Mouse (Mus musculus) brain, embryonic 14.5 days (tissue): ENCODE results near the gene Aurka. TPM values are rescaled to one million over a fixed set of nuclear protein-coding genes. Genes with fewer than 3 reads are reported as not detected.

Experiments
- DNase-seq: peaks from one replicate; pipeline ENCODE4 v3.0.0-alpha.2; 2011; ENCODE audit warnings: low read depth
- CTCF ChIP-seq: fragments of 200-500 bp; IDR thresholded peaks from 2 replicates; pipeline ENCODE4 v1.5.1; 2012; ENCODE audit warnings: inconsistent platforms, mild to moderate bottlenecking, moderate library complexity, borderline replicate concordance; ENCODE audit not compliant: insufficient read depth, insufficient read length; ENCODE audit errors: extremely low read depth
- POLR2A ChIP-seq: fragments of 200-500 bp; IDR thresholded peaks from 2 replicates; pipeline ENCODE4 v1.6.1; 2012; ENCODE audit warnings: mild to moderate bottlenecking, inconsistent platforms, borderline replicate concordance; ENCODE audit not compliant: poor library complexity, insufficient read depth, insufficient read length, severe bottlenecking; ENCODE audit errors: extremely low read depth
- polyA plus RNA-seq: library from polyadenylated mRNA; depleted of rRNA; stranded (reverse); fragments of >200 nt; gene quantifications from 2 replicates; pipeline ENCODE4 v1.2.3, GENCODE M21; 2012; rRNA removed

Aurka gene
- polyA plus RNA-seq, 1 experiment = 20.4 TPM

- TF ChIP-seq POLR2A (peak; percentile 74), CTCF (no peak)
Observed at GRCm38 (mm10) chr2:172345258-172345738, 25.0 kb downstream of the Aurka start, which contains the start of gene Fam210b. Gene Fam210b, plus strand, starts transcription at chr2:172345565.

GRCm38 (mm10) chr2:172344669-172345068 lies 25.7 kb downstream of the Aurka start:
- DNase-seq = no peak
- TF ChIP-seq CTCF (no peak), POLR2A (no peak)

More at GRCm38 (mm10) chr2:172345258-172345738, 25.0 kb downstream of the Aurka start, which contains the start of gene Fam210b:
- peak; percentile 99 for DNase-seq

- TF ChIP-seq CTCF (no peak), POLR2A (no peak)
- peak; percentile 34 for DNase-seq
Observed at GRCm38 (mm10) chr2:172343751-172344150, 26.6 kb downstream of the Aurka start.

GRCm38 (mm10) chr2:172341606-172342005 lies 28.7 kb downstream of the Aurka start:
- DNase-seq = peak; percentile 61
- no peak for TF ChIP-seq CTCF
- no peak for TF ChIP-seq POLR2A

- DNase-seq = peak; percentile 77
Observed at GRCm38 (mm10) chr2:172340936-172341335, 29.4 kb downstream of the Aurka start.

DNA sequence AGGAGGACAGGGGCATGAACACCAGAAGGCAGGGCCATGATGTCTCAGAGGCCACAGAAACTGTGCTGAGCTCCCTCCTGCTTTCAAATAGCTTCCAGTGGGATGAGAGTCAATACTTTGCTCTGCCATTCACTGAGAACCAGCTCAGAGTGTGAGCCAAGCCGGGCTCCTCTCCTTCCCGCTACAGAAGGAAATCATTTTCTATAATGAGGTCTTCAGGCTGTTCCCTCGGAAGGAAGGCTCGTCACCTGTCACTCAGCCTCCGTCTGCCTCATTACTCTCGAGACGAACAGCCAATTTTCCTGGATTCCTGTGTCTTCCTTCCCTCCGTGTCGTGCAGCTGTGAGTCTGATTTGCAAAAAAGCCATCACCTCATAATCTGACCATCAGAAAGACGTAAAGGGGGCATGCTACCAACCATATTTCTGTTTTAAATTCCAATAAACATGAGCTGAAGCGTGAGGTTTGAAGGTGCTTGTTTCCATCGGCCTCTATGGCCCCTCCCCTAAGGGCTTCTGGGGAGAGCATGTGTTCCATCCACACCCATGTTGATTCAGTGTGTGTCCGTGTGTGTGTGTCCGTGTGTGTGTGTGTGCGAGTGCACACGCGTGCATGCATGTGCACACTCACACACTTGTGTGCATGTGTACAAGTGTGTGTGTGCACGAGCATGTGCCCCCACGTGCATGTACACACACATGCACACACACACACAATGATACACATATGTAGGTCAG lies 32.0 kb downstream of the Aurka start:
- TF ChIP-seq CTCF = no peak
- no peak for TF ChIP-seq POLR2A
- peak; percentile 86 for DNase-seq

More at GRCm38 (mm10) chr2:172340936-172341335, 29.4 kb downstream of the Aurka start:
- TF ChIP-seq CTCF = no peak
- no peak for TF ChIP-seq POLR2A

- peak; percentile 97 for TF ChIP-seq CTCF
- TF ChIP-seq POLR2A = no peak
- peak; percentile 90 for DNase-seq
Observed at GRCm38 (mm10) chr2:172329179-172329578, 41.2 kb downstream of the Aurka start.

GRCm38 (mm10) chr2:172328248-172328647 lies 42.1 kb downstream of the Aurka start:
- DNase-seq = no peak
- TF ChIP-seq POLR2A (no peak), CTCF (peak; percentile 5; the same call in 1 of the 2 replicates)

DNA sequence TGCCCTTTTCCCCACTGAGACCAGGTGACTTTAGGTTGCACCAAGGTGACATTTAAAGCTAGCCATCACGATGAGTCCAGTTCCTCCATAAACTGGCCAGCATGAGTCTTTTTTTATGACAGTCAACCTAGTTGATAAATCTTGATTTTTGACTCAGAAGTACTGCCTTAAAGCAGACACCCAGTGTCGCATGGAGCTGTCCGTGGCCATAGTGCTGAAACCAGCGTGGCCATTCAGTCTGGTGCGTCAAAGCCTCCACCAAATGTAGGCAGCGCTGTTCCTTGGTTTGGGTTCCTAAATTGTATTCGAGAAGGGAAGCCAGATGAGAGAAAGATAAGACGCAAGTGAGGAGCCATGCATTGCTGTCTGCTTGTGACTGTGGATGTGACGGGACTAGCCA lies 49.5 kb downstream of the Aurka start:
- TF ChIP-seq CTCF (no peak), POLR2A (no peak)
- peak; percentile 64 for DNase-seq

GRCm38 (mm10) chr2:172311731-172312130 lies 58.6 kb downstream of the Aurka start:
- TF ChIP-seq POLR2A = no peak
- TF ChIP-seq CTCF = no peak

GRCm38 (mm10) chr2:172306544-172306943 lies 63.8 kb downstream of the Aurka start:
- TF ChIP-seq CTCF (no peak), POLR2A (no peak)
- no peak for DNase-seq

More at GRCm38 (mm10) chr2:172311731-172312130, 58.6 kb downstream of the Aurka start:
- no peak for DNase-seq

Other genes with a start within 250 kb of the Aurka start
- gene Mc3r, start 122.0 kb downstream of the Aurka start, polyA plus RNA-seq = 0.29 and 0.39 TPM in 2 replicates
- gene Fam210b, start 25.0 kb downstream of the Aurka start, polyA plus RNA-seq = 21.6 and 29.5 TPM in 2 replicates
- 43.2 and 46.1 TPM in 2 replicates for gene Cstf1, start 146 bp upstream of the Aurka start, polyA plus RNA-seq
- 0.06 and 0.11 TPM in 2 replicates for gene Cass4, start 23.3 kb upstream of the Aurka start, polyA plus RNA-seq
- 63.3 and 66.5 TPM in 2 replicates for gene Rtf2, start 70.0 kb upstream of the Aurka start, polyA plus RNA-seq
- gene Gcnt7, start 88.1 kb upstream of the Aurka start, polyA plus RNA-seq = not detected in 2 replicates
- 0.37 and 0.57 TPM in 2 replicates for gene Fam209, start 102.0 kb upstream of the Aurka start, polyA plus RNA-seq
- gene Tfap2c, start 179.1 kb upstream of the Aurka start, polyA plus RNA-seq = 5.2 and 15.7 TPM in 2 replicates